Mouse (Mus musculus) forebrain, embryonic 15.5 days (tissue): ENCODE data around the gene P2rx4. TPM values are rescaled to one million over a fixed set of nuclear protein-coding genes. Genes with fewer than 3 reads are reported as not detected.

Source experiments
- ATAC-seq: fragments of 200-750 bp; cut with Nextera tagmentation; replicated peaks from 2 replicates; pipeline ENCODE4 v1.8.0; 2017; ENCODE audit warnings: mild to moderate bottlenecking, moderate TSS enrichment, moderate library complexity
- H3K27ac ChIP-seq: fragments of 300-500 bp; sonication (generic); replicated peaks from 2 replicates; pipeline ENCODE4 v1.5.1; 2015; ENCODE audit warnings: mild to moderate bottlenecking, inconsistent platforms
- H3K27me3 ChIP-seq: fragments of 300-500 bp; sonication (generic); 2 replicates; pipeline ENCODE4 v1.6.1; 2015; ENCODE audit warnings: inconsistent platforms
- H3K36me3 ChIP-seq: fragments of 300-500 bp; sonication (generic); 2 replicates; pipeline ENCODE4 v1.6.1; 2015; ENCODE audit warnings: mild to moderate bottlenecking, inconsistent platforms
- H3K4me1 ChIP-seq: fragments of 300-500 bp; sonication (generic); 2 replicates; pipeline ENCODE4 v1.6.1; 2015; ENCODE audit warnings: inconsistent platforms
- H3K4me2 ChIP-seq: fragments of 300-500 bp; sonication (generic); replicated peaks from 2 replicates; pipeline ENCODE4 v1.6.1; 2015; ENCODE audit warnings: mild to moderate bottlenecking, inconsistent platforms
- H3K4me3 ChIP-seq: fragments of 300-500 bp; sonication (generic); 2 replicates; pipeline ENCODE4 v1.5.1; 2015; ENCODE audit warnings: mild to moderate bottlenecking, inconsistent platforms
- H3K9ac ChIP-seq: fragments of 300-500 bp; sonication (generic); replicated peaks from 2 replicates; pipeline ENCODE4 v1.6.1; 2015; ENCODE audit warnings: mild to moderate bottlenecking, inconsistent platforms
- H3K9me3 ChIP-seq: fragments of 300-500 bp; sonication (generic); 2 replicates; pipeline ENCODE4 v1.6.1; 2016; ENCODE audit warnings: inconsistent platforms
- WGBS: fragments of 180-500 bp; shearing (Covaris S2); methylation state at CpG from one replicate; pipeline ENCODE4 v1.1.7; 2015; ENCODE audit warnings: mixed read lengths; 5-methylcytosine and 5-hydroxymethylcytosine counted together
- polyA plus RNA-seq: library from polyadenylated mRNA; unstranded; fragments of >200 nt; fragmentation: Nextera tagmentation; extraction: Ambion mirVana; gene quantifications from 2 replicates; pipeline ENCODE4 v1.2.1, GENCODE M21; 2015

The P2rx4 gene
- polyA plus RNA-seq, 1 experiment from 2014 or later: 9.4 TPM

GRCm38 (mm10) chr5:122733881-122734280, 26.5 kb downstream of the P2rx4 start:
- WGBS: 69% methylated on average over 17 of the region's 17 CpGs
- no peaks in the 10 kb centered on the region for H3K4me1 ChIP-seq
- H3K9ac ChIP-seq: no peak overlapping the region
- no peaks in the 10 kb centered on the region for H3K27me3 ChIP-seq
- H3K9me3 ChIP-seq: no peaks in the 10 kb centered on the region
- no peak overlapping the region for H3K4me3 ChIP-seq
- H3K4me2 ChIP-seq: no peak overlapping the region
- H3K36me3 ChIP-seq: peaks cover 8% of the 10 kb centered on the region; the same call in 1 of the 2 replicates
- no peak overlapping the region for H3K27ac ChIP-seq
- ATAC-seq: no peak

GRCm38 (mm10) chr5:122735853-122736252, 28.5 kb downstream of the P2rx4 start:
- H3K4me3 ChIP-seq: no peak overlapping the region
- no peaks in the 10 kb centered on the region for H3K9me3 ChIP-seq
- no peak overlapping the region for H3K4me2 ChIP-seq
- 90% methylated on average over 7 of the region's 7 CpGs for WGBS
- ATAC-seq: no peak
- H3K27me3 ChIP-seq: no peaks in the 10 kb centered on the region
- H3K9ac ChIP-seq: no peak overlapping the region
- no peak overlapping the region for H3K27ac ChIP-seq
- H3K36me3 ChIP-seq: peaks cover 11% of the 10 kb centered on the region; the same call in 1 of the 2 replicates
- no peaks in the 10 kb centered on the region for H3K4me1 ChIP-seq

GRCm38 (mm10) chr5:122736761-122737160, 29.4 kb downstream of the P2rx4 start:
- Histone ChIP-seq H3K4me2 (no peak overlapping the region), H3K27me3 (no peaks in the 10 kb centered on the region), H3K4me3 (no peak overlapping the region), H3K9me3 (no peaks in the 10 kb centered on the region), H3K36me3 (peaks cover 18% of the 10 kb centered on the region; the same call in 1 of the 2 replicates), H3K9ac (no peak overlapping the region), H3K27ac (no peak overlapping the region), H3K4me1 (no peaks in the 10 kb centered on the region)
- 92% methylated on average over 15 of the region's 15 CpGs for WGBS
- ATAC-seq: no peak

- 82% methylated on average over 13 of the region's 13 CpGs for WGBS
- ATAC-seq: no peak
- Histone ChIP-seq H3K36me3 (peaks cover 51% of the 10 kb centered on the region), H3K9ac (no peak overlapping the region), H3K27ac (no peak overlapping the region), H3K9me3 (no peaks in the 10 kb centered on the region), H3K4me3 (no peak overlapping the region), H3K4me2 (no peak overlapping the region), H3K27me3 (no peaks in the 10 kb centered on the region), H3K4me1 (no peaks in the 10 kb centered on the region)
Observed at GRCm38 (mm10) chr5:122743880-122744422, 36.6 kb downstream of the P2rx4 start.

GRCm38 (mm10) chr5:122747950-122748349, 40.6 kb downstream of the P2rx4 start:
- no peak for ATAC-seq
- Histone ChIP-seq H3K27ac (no peak overlapping the region), H3K27me3 (no peaks in the 10 kb centered on the region), H3K9me3 (no peaks in the 10 kb centered on the region), H3K4me2 (no peak overlapping the region), H3K36me3 (peaks cover 43% of the 10 kb centered on the region), H3K9ac (no peak overlapping the region), H3K4me1 (no peaks in the 10 kb centered on the region), H3K4me3 (no peak overlapping the region)
- WGBS: 90% methylated on average over 7 of the region's 7 CpGs

GRCm38 (mm10) chr5:122754477-122754876, 47.1 kb downstream of the P2rx4 start:
- no peaks in the 10 kb centered on the region for H3K9me3 ChIP-seq
- no peaks in the 10 kb centered on the region for H3K4me1 ChIP-seq
- H3K27me3 ChIP-seq: no peaks in the 10 kb centered on the region
- H3K36me3 ChIP-seq: peaks cover 35% of the 10 kb centered on the region
- no peak overlapping the region for H3K9ac ChIP-seq
- no peak for ATAC-seq
- WGBS: 81% methylated on average over 16 of the region's 16 CpGs
- no peak overlapping the region for H3K27ac ChIP-seq
- no peak overlapping the region for H3K4me3 ChIP-seq
- no peak overlapping the region for H3K4me2 ChIP-seq

GRCm38 (mm10) chr5:122755620-122756019, 48.3 kb downstream of the P2rx4 start:
- H3K27me3 ChIP-seq: no peaks in the 10 kb centered on the region
- H3K9ac ChIP-seq: no peak overlapping the region
- no peak overlapping the region for H3K4me2 ChIP-seq
- no peaks in the 10 kb centered on the region for H3K4me1 ChIP-seq
- 96% methylated on average over 4 of the region's 4 CpGs for WGBS
- no peak overlapping the region for H3K4me3 ChIP-seq
- peaks cover 32% of the 10 kb centered on the region for H3K36me3 ChIP-seq
- ATAC-seq: no peak
- H3K9me3 ChIP-seq: no peaks in the 10 kb centered on the region
- H3K27ac ChIP-seq: no peak overlapping the region

- no peak overlapping the region for H3K27ac ChIP-seq
- no peak overlapping the region for H3K9ac ChIP-seq
- WGBS: 66% methylated on average over 6 of the region's 6 CpGs
- ATAC-seq: no peak
- H3K9me3 ChIP-seq: no peaks in the 10 kb centered on the region
- peaks cover 32% of the 10 kb centered on the region for H3K36me3 ChIP-seq
- H3K4me3 ChIP-seq: no peak overlapping the region
- H3K27me3 ChIP-seq: no peaks in the 10 kb centered on the region
- H3K4me2 ChIP-seq: no peak overlapping the region
- no peaks in the 10 kb centered on the region for H3K4me1 ChIP-seq
Observed at GRCm38 (mm10) chr5:122756144-122756543, 48.8 kb downstream of the P2rx4 start.

- H3K36me3 ChIP-seq: peaks cover 32% of the 10 kb centered on the region
- no peaks in the 10 kb centered on the region for H3K4me1 ChIP-seq
- no peak overlapping the region for H3K27ac ChIP-seq
- no peaks in the 10 kb centered on the region for H3K9me3 ChIP-seq
- no peak overlapping the region for H3K4me2 ChIP-seq
- ATAC-seq: no peak
- 83% methylated on average over 7 of the region's 7 CpGs for WGBS
- no peak overlapping the region for H3K4me3 ChIP-seq
- no peaks in the 10 kb centered on the region for H3K27me3 ChIP-seq
- no peak overlapping the region for H3K9ac ChIP-seq
Observed at GRCm38 (mm10) chr5:122756680-122757079, 49.3 kb downstream of the P2rx4 start.

GRCm38 (mm10) chr5:122763271-122764031, 56.1 kb downstream of the P2rx4 start:
- Histone ChIP-seq H3K4me2 (no peak overlapping the region), H3K27ac (no peak overlapping the region), H3K4me1 (no peaks in the 10 kb centered on the region), H3K9me3 (no peaks in the 10 kb centered on the region), H3K36me3 (peaks cover 21% of the 10 kb centered on the region), H3K9ac (no peak overlapping the region), H3K27me3 (no peaks in the 10 kb centered on the region), H3K4me3 (no peak overlapping the region)
- WGBS: 89% methylated on average over 29 of the region's 29 CpGs
- no peak for ATAC-seq

- Histone ChIP-seq H3K4me3 (no peak overlapping the region), H3K4me1 (no peaks in the 10 kb centered on the region), H3K27me3 (no peaks in the 10 kb centered on the region), H3K9me3 (no peaks in the 10 kb centered on the region), H3K36me3 (peaks cover 15% of the 10 kb centered on the region), H3K27ac (no peak overlapping the region), H3K4me2 (no peak overlapping the region), H3K9ac (no peak overlapping the region)
- WGBS: 57% methylated on average over 10 of the region's 10 CpGs
- ATAC-seq: no peak
Observed at GRCm38 (mm10) chr5:122764032-122764464, 56.7 kb downstream of the P2rx4 start.

GRCm38 (mm10) chr5:122767283-122767682, 59.9 kb downstream of the P2rx4 start:
- Histone ChIP-seq H3K36me3 (peaks cover 12% of the 10 kb centered on the region), H3K9me3 (no peaks in the 10 kb centered on the region), H3K27me3 (no peaks in the 10 kb centered on the region), H3K4me2 (no peak overlapping the region), H3K9ac (no peak overlapping the region), H3K4me3 (no peak overlapping the region), H3K4me1 (0 out of 2 replicates have a peak, but pooled peaks cover 3% of the 10 kb centered on the region), H3K27ac (no peak overlapping the region)
- 74% methylated on average over 11 of the region's 11 CpGs for WGBS
- ATAC-seq: no peak
